Mouse (Mus musculus) intestine, embryonic 14.5 days (tissue): Measurements from ENCODE around the gene Ift122. TPM values are rescaled to one million over a fixed set of nuclear protein-coding genes. Genes with fewer than 3 reads are reported as not detected.

Experiments
- ATAC-seq: fragments of 200-750 bp; cut with Nextera tagmentation; replicated peaks from 2 replicates; pipeline ENCODE4 v1.8.0; 2017; ENCODE audit warnings: low read depth, moderate number of reproducible peaks, moderate TSS enrichment, moderate library complexity; ENCODE audit not compliant: low FRiP score, low TSS enrichment
- DNase-seq: peaks from one replicate; pipeline ENCODE4 v3.0.0-alpha.2; 2018; ENCODE audit warnings: low spot score
- H3K27ac ChIP-seq: fragments of 300-500 bp; sonication (generic); 2 replicates; pipeline ENCODE4 v1.5.1; 2014; ENCODE audit warnings: low read depth, mild to moderate bottlenecking, control low read depth
- H3K27me3 ChIP-seq: fragments of 300-500 bp; sonication (generic); replicated peaks from 2 replicates; pipeline ENCODE4 v1.6.1; 2014; ENCODE audit warnings: low read length, control low read depth; ENCODE audit not compliant: control insufficient read depth, insufficient read depth
- H3K36me3 ChIP-seq: fragments of 300-500 bp; sonication (generic); 2 replicates; pipeline ENCODE4 v1.6.1; 2014; ENCODE audit warnings: low read length, control low read depth; ENCODE audit not compliant: control insufficient read depth, insufficient read depth
- H3K4me1 ChIP-seq: fragments of 300-500 bp; sonication (generic); replicated peaks from 2 replicates; pipeline ENCODE4 v1.6.1; 2014; ENCODE audit warnings: low read length, control low read depth, mixed read lengths; ENCODE audit not compliant: control insufficient read depth, insufficient read depth
- H3K4me2 ChIP-seq: fragments of 300-500 bp; sonication (generic); 2 replicates; pipeline ENCODE4 v1.6.1; 2014; ENCODE audit warnings: low read length
- H3K4me3 ChIP-seq: fragments of 300-500 bp; sonication (generic); 2 replicates; pipeline ENCODE4 v1.5.1; 2014; ENCODE audit warnings: low read depth, low read length, control low read depth, mixed read lengths
- H3K9ac ChIP-seq: fragments of 300-500 bp; sonication (generic); 2 replicates; pipeline ENCODE4 v1.6.1; 2014; ENCODE audit warnings: mild to moderate bottlenecking, low read length
- H3K9me3 ChIP-seq: fragments of 300-500 bp; sonication (generic); 2 replicates; pipeline ENCODE4 v1.6.1; 2016; ENCODE audit warnings: low read length, control low read depth; ENCODE audit not compliant: control insufficient read depth
- WGBS: fragments of 180-500 bp; shearing (Covaris S2); extraction: QIAGEN DNeasy Blood & Tissue Kit; methylation state at CpG from one replicate; pipeline ENCODE4 v1.1.7; 2014; 5-methylcytosine and 5-hydroxymethylcytosine counted together
- polyA plus RNA-seq: library from polyadenylated mRNA; unstranded; fragments of >200 nt; fragmentation: Nextera tagmentation; extraction: Ambion mirVana; gene quantifications from 2 replicates; pipeline ENCODE4 v1.2.1, GENCODE M21; 2014

Ift122 gene
- polyA plus RNA-seq, 1 experiment from 2014 or later: 18.4 TPM

DNA sequence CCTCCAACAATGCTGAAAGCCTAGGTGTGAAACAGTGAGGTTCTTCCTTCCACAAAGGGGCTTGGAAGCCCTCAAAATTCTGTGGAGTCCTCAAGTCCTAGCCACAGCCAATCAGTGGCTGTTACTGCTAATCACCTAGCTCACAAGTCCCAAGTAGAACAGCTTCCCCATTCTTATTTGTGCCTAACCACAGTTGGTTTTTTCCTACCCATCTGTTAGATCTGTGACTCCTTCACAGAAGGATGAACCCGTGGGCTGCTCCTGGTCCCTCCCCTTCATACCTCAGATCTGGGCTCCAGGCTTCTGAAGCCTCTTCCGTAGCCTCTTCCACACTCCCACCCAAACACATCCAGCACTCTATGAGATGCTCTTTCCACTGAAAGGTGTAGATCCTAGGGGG, 53.6 kb downstream of the Ift122 start:
- H3K36me3 ChIP-seq: peaks cover 20% of the 10 kb centered on the region
- H3K9me3 ChIP-seq: no peaks in the 10 kb centered on the region
- DNase-seq (no peak), ATAC-seq (no peak)
- H3K27me3 ChIP-seq: no peaks in the 10 kb centered on the region
- no peak overlapping the region for H3K4me2 ChIP-seq
- H3K4me3 ChIP-seq: no peak overlapping the region
- no peak overlapping the region for H3K9ac ChIP-seq
- H3K27ac ChIP-seq: no peak overlapping the region
- H3K4me1 ChIP-seq: 0 out of 2 replicates have a peak, but pooled peaks cover 10% of the 10 kb centered on the region
- whole genome bisulfite sequencing: 86% methylated on average over 2 of the region's 2 CpGs

DNA sequence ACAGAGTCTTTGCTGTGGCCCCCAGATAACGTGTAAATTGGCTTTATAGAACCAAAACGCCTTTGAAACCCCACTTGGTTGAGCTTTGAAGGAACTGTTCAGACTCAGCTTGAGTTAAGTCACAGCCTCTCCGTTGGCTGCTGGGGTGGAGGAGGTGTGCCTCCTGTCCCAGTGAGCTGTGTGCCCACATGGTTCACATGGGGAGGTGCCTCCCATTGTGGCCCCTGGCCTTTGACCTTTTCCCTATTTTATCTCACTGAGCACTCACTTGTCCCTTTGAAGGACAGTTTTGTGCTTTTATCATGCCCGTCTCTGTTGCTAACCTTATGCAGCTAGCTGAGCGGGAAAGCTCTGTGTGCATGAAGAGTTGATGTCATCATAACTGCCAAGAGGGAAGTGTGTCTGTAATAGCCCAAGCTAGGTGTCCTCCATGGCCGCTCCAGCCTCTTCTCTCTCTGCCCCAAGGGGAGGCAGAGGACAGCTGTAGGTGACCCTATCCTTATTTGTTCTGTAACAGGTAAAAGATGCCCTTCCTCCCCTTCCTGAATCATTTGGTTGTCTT, 55.2 kb downstream of the Ift122 start:
- Histone ChIP-seq H3K4me2 (no peak overlapping the region), H3K4me3 (no peak overlapping the region), H3K9ac (no peak overlapping the region), H3K27ac (no peak overlapping the region), H3K27me3 (no peaks in the 10 kb centered on the region), H3K36me3 (peaks cover 19% of the 10 kb centered on the region), H3K4me1 (0 out of 2 replicates have a peak, but pooled peaks cover 10% of the 10 kb centered on the region), H3K9me3 (no peaks in the 10 kb centered on the region)
- WGBS: 57% methylated on average over 6 of the region's 6 CpGs
- ATAC-seq (no peak), DNase-seq (no peak)

- H3K9ac ChIP-seq: no peak overlapping the region
- H3K27ac ChIP-seq: peak overlapping the region; percentile 51; the same call in 1 of the 2 replicates
- no peak overlapping the region for H3K4me2 ChIP-seq
- peaks cover 13% of the 10 kb centered on the region; the same call in 1 of the 2 replicates for H3K36me3 ChIP-seq
- no peak for DNase-seq
- H3K27me3 ChIP-seq: no peaks in the 10 kb centered on the region
- H3K4me1 ChIP-seq: 0 out of 2 replicates have a peak, but pooled peaks cover 10% of the 10 kb centered on the region
- H3K4me3 ChIP-seq: no peak overlapping the region
- no peak for ATAC-seq
- no peaks in the 10 kb centered on the region for H3K9me3 ChIP-seq
- 64% methylated on average over 3 of the region's 3 CpGs for WGBS
These were observed 55.8 kb downstream of the Ift122 start for GRCm38 (mm10) chr6:115909052-115909451.

DNA sequence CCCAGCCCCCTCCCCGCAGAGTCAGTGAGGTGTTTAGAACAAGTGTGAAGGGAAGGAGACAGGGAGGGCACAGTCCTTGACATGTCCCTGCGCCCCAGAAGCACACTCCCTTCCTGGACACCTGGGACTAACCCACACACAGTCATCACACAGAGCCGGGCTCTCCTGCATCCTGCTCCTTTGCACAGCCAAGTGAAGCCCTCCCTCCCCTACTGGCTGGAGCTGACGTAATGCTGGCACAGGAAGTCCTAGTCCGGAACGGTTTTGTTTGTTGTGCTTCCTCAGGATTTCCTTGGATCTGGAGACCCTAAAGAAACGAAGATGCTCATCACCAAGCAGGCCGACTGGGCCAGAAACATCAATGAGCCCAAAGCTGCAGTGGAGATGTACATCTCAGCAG, 56.7 kb downstream of the Ift122 start:
- 0 out of 2 replicates have a peak, but pooled peaks cover 10% of the 10 kb centered on the region for H3K4me1 ChIP-seq
- no peak overlapping the region for H3K4me2 ChIP-seq
- peaks cover 13% of the 10 kb centered on the region; the same call in 1 of the 2 replicates for H3K36me3 ChIP-seq
- H3K9me3 ChIP-seq: no peaks in the 10 kb centered on the region
- H3K4me3 ChIP-seq: no peak overlapping the region
- 54% methylated on average over 8 of the region's 8 CpGs for WGBS
- no peak for DNase-seq
- no peaks in the 10 kb centered on the region for H3K27me3 ChIP-seq
- H3K27ac ChIP-seq: peak overlapping the region; percentile 51; the same call in 1 of the 2 replicates
- ATAC-seq: no peak
- H3K9ac ChIP-seq: no peak overlapping the region

GRCm38 (mm10) chr6:115911763-115912162, 58.5 kb downstream of the Ift122 start:
- Histone ChIP-seq H3K4me3 (no peak overlapping the region), H3K27me3 (no peaks in the 10 kb centered on the region), H3K9ac (no peak overlapping the region), H3K27ac (no peak overlapping the region), H3K9me3 (no peaks in the 10 kb centered on the region), H3K4me1 (0 out of 2 replicates have a peak, but pooled peaks cover 10% of the 10 kb centered on the region), H3K36me3 (peaks cover 9% of the 10 kb centered on the region; the same call in 1 of the 2 replicates), H3K4me2 (no peak overlapping the region)
- ATAC-seq (no peak), DNase-seq (no peak)
- 78% methylated on average over 6 of the region's 6 CpGs for WGBS

GRCm38 (mm10) chr6:115913482-115913881, 60.2 kb downstream of the Ift122 start:
- no peak overlapping the region for H3K4me2 ChIP-seq
- H3K9ac ChIP-seq: no peak overlapping the region
- 91% methylated on average over 10 of the region's 10 CpGs for WGBS
- no peaks in the 10 kb centered on the region for H3K9me3 ChIP-seq
- no peak overlapping the region for H3K4me3 ChIP-seq
- H3K4me1 ChIP-seq: 0 out of 2 replicates have a peak, but pooled peaks cover 6% of the 10 kb centered on the region
- H3K27me3 ChIP-seq: no peaks in the 10 kb centered on the region
- ATAC-seq (no peak), DNase-seq (no peak)
- 0 out of 2 replicates have a peak, but pooled peaks cover 8% of the 10 kb centered on the region for H3K36me3 ChIP-seq
- H3K27ac ChIP-seq: no peak overlapping the region

GRCm38 (mm10) chr6:115914511-115915202, 61.4 kb downstream of the Ift122 start:
- WGBS: 90% methylated on average over 15 of the region's 15 CpGs
- no peaks in the 10 kb centered on the region for H3K9me3 ChIP-seq
- no peaks in the 10 kb centered on the region for H3K4me1 ChIP-seq
- DNase-seq (no peak), ATAC-seq (no peak)
- H3K9ac ChIP-seq: no peak overlapping the region
- 0 out of 2 replicates have a peak, but pooled peaks cover 8% of the 10 kb centered on the region for H3K36me3 ChIP-seq
- H3K4me2 ChIP-seq: no peak overlapping the region
- H3K27ac ChIP-seq: no peak overlapping the region
- H3K4me3 ChIP-seq: no peak overlapping the region
- no peaks in the 10 kb centered on the region for H3K27me3 ChIP-seq

- H3K4me2 ChIP-seq: no peak overlapping the region
- no peaks in the 10 kb centered on the region for H3K27me3 ChIP-seq
- H3K27ac ChIP-seq: no peak overlapping the region
- WGBS: 51% methylated on average over 17 of the region's 17 CpGs
- ATAC-seq (no peak), DNase-seq (no peak)
- H3K9ac ChIP-seq: no peak overlapping the region
- no peak overlapping the region for H3K4me3 ChIP-seq
- H3K9me3 ChIP-seq: no peaks in the 10 kb centered on the region
- H3K36me3 ChIP-seq: 0 out of 2 replicates have a peak, but pooled peaks cover 11% of the 10 kb centered on the region
- H3K4me1 ChIP-seq: no peaks in the 10 kb centered on the region
These were observed 62.6 kb downstream of the Ift122 start for GRCm38 (mm10) chr6:115915601-115916445.
